Mouse (Mus musculus): ENCODE measurements at regions not wholly inside any gene's neighbourhood (a gene's known extent, or its start where the extent isn't known, plus 50 kb on each side); places are given as distances from the start of the nearest gene placed in this dataset.

GRCm38 (mm10) chr10:7264721-7265120 lies 52.7 kb upstream of the Cnksr3 start:
- 77% methylated on average over 4 of the region's 4 CpGs for WGBS
- Histone ChIP-seq H3K4me2 (no peak overlapping the region), H3K9ac (no peak overlapping the region), H3K27me3 (no peaks in the 10 kb centered on the region), H3K4me1 (replicated peaks) (peaks cover 4% of the 10 kb centered on the region; the same call in 1 of the 2 replicates), H3K9me3 (no peaks in the 10 kb centered on the region), H3K36me3 (no peaks in the 10 kb centered on the region), H3K27ac (no peak overlapping the region), H3K4me3 (no peak overlapping the region)
- ATAC-seq (ENCODE audit: low FRiP score) = no peak

All from hindbrain, embryonic 13.5 days (tissue).